Mouse (Mus musculus) stomach, embryonic 15.5 days (tissue): ENCODE results near the gene Ccl1. TPM values are rescaled to one million over a fixed set of nuclear protein-coding genes. Genes with fewer than 3 reads are reported as not detected.

Experiments
- ATAC-seq: fragments of 200-750 bp; cut with Nextera tagmentation; 2 replicates; pipeline ENCODE4 v1.8.0; 2017; ENCODE audit warnings: low read depth, moderate number of reproducible peaks, moderate TSS enrichment; ENCODE audit not compliant: insufficient read depth, low FRiP score
- H3K27ac ChIP-seq: fragments of 300-500 bp; sonication (generic); 2 replicates; pipeline ENCODE4 v1.5.1; 2015; ENCODE audit warnings: mild to moderate bottlenecking, inconsistent platforms
- H3K27me3 ChIP-seq: fragments of 300-500 bp; sonication (generic); replicated peaks from 2 replicates; pipeline ENCODE4 v1.6.1; 2015; ENCODE audit warnings: inconsistent platforms
- H3K36me3 ChIP-seq: fragments of 300-500 bp; sonication (generic); 2 replicates; pipeline ENCODE4 v1.6.1; 2015; ENCODE audit warnings: inconsistent platforms
- H3K4me1 ChIP-seq: fragments of 300-500 bp; sonication (generic); 2 replicates; pipeline ENCODE4 v1.6.1; 2015; ENCODE audit warnings: inconsistent platforms
- H3K4me2 ChIP-seq: fragments of 300-500 bp; sonication (generic); 2 replicates; pipeline ENCODE4 v1.6.1; 2015; ENCODE audit warnings: mild to moderate bottlenecking, inconsistent platforms
- H3K4me3 ChIP-seq: fragments of 300-500 bp; sonication (generic); replicated peaks from 2 replicates; pipeline ENCODE4 v1.5.1; 2015; ENCODE audit warnings: inconsistent platforms
- H3K9ac ChIP-seq: fragments of 300-500 bp; sonication (generic); 2 replicates; pipeline ENCODE4 v1.6.1; 2015; ENCODE audit warnings: inconsistent platforms
- H3K9me3 ChIP-seq: fragments of 300-500 bp; sonication (generic); 2 replicates; pipeline ENCODE4 v1.6.1; 2016; ENCODE audit warnings: inconsistent platforms
- WGBS: fragments of 180-500 bp; shearing (Covaris S2); methylation state at CpG from one replicate; pipeline ENCODE4 v1.1.7; 2015; 5-methylcytosine and 5-hydroxymethylcytosine counted together
- polyA plus RNA-seq: library from polyadenylated mRNA; unstranded; fragments of >200 nt; fragmentation: Nextera tagmentation; extraction: Ambion mirVana; gene quantifications from 2 replicates; pipeline ENCODE4 v1.2.1, GENCODE M21; 2015

Ccl1 gene
- polyA plus RNA-seq, 1 experiment from 2014 or later, result not detected

- Histone ChIP-seq H3K27ac (no peak overlapping the region), H3K9me3 (no peaks in the 10 kb centered on the region), H3K27me3 (no peaks in the 10 kb centered on the region), H3K4me3 (no peak overlapping the region), H3K4me2 (no peak overlapping the region), H3K36me3 (no peaks in the 10 kb centered on the region), H3K4me1 (no peaks in the 10 kb centered on the region), H3K9ac (no peak overlapping the region)
- ATAC-seq, result no peak
- 83% methylated on average over 3 of the region's 3 CpGs for WGBS
Observed at GRCm38 (mm10) chr11:82203706-82204105, 101.8 kb downstream of the Ccl1 start.

GRCm38 (mm10) chr11:82197774-82198173 lies 107.7 kb downstream of the Ccl1 start:
- H3K4me2 ChIP-seq, result no peak overlapping the region
- no peaks in the 10 kb centered on the region for H3K27me3 ChIP-seq
- no peak overlapping the region for H3K4me3 ChIP-seq
- no peak for ATAC-seq
- no peak overlapping the region for H3K9ac ChIP-seq
- 83% methylated on average over 3 of the region's 3 CpGs for WGBS
- H3K36me3 ChIP-seq, result no peaks in the 10 kb centered on the region
- H3K9me3 ChIP-seq, result no peaks in the 10 kb centered on the region
- H3K27ac ChIP-seq, result no peak overlapping the region
- H3K4me1 ChIP-seq, result no peaks in the 10 kb centered on the region

- Histone ChIP-seq H3K4me2 (no peak overlapping the region), H3K27ac (no peak overlapping the region), H3K9ac (no peak overlapping the region), H3K4me3 (no peak overlapping the region), H3K27me3 (no peaks in the 10 kb centered on the region), H3K9me3 (no peaks in the 10 kb centered on the region), H3K4me1 (no peaks in the 10 kb centered on the region), H3K36me3 (no peaks in the 10 kb centered on the region)
- 51% methylated on average over 2 of the region's 2 CpGs for WGBS
- ATAC-seq, result no peak
Observed at GRCm38 (mm10) chr11:82194980-82195379, 110.5 kb downstream of the Ccl1 start.

- H3K27me3 ChIP-seq, result no peaks in the 10 kb centered on the region
- no peak for ATAC-seq
- no peaks in the 10 kb centered on the region for H3K9me3 ChIP-seq
- no peak overlapping the region for H3K4me3 ChIP-seq
- no peaks in the 10 kb centered on the region for H3K36me3 ChIP-seq
- H3K4me2 ChIP-seq, result no peak overlapping the region
- no peak overlapping the region for H3K27ac ChIP-seq
- no peak overlapping the region for H3K9ac ChIP-seq
- no peaks in the 10 kb centered on the region for H3K4me1 ChIP-seq
- 66% methylated on average over 9 of the region's 9 CpGs for WGBS
Observed at GRCm38 (mm10) chr11:82193826-82194225, 111.7 kb downstream of the Ccl1 start.

GRCm38 (mm10) chr11:82189782-82190563 lies 115.5 kb downstream of the Ccl1 start:
- Histone ChIP-seq H3K27me3 (no peaks in the 10 kb centered on the region), H3K4me2 (no peak overlapping the region), H3K9ac (no peak overlapping the region), H3K27ac (no peak overlapping the region), H3K9me3 (no peaks in the 10 kb centered on the region), H3K36me3 (no peaks in the 10 kb centered on the region), H3K4me1 (no peaks in the 10 kb centered on the region), H3K4me3 (no peak overlapping the region)
- WGBS, result 77% methylated on average over 13 of the region's 13 CpGs
- ATAC-seq, result no peak

GRCm38 (mm10) chr11:82185684-82186083 lies 119.8 kb downstream of the Ccl1 start:
- Histone ChIP-seq H3K27me3 (no peaks in the 10 kb centered on the region), H3K4me1 (no peaks in the 10 kb centered on the region), H3K36me3 (no peaks in the 10 kb centered on the region), H3K9me3 (no peaks in the 10 kb centered on the region), H3K4me3 (no peak overlapping the region), H3K9ac (no peak overlapping the region), H3K4me2 (no peak overlapping the region), H3K27ac (no peak overlapping the region)
- no peak for ATAC-seq
- WGBS, result 87% methylated on average over 3 of the region's 3 CpGs

- H3K9ac ChIP-seq, result no peak overlapping the region
Observed at GRCm38 (mm10) chr11:82183281-82183935, 122.1 kb downstream of the Ccl1 start.

GRCm38 (mm10) chr11:82182401-82182800 lies 123.1 kb downstream of the Ccl1 start:
- Histone ChIP-seq H3K27ac (no peak overlapping the region), H3K9me3 (no peaks in the 10 kb centered on the region), H3K9ac (no peak overlapping the region), H3K36me3 (no peaks in the 10 kb centered on the region), H3K4me3 (no peak overlapping the region), H3K4me2 (no peak overlapping the region), H3K4me1 (no peaks in the 10 kb centered on the region), H3K27me3 (peaks cover 13% of the 10 kb centered on the region; the same call in 1 of the 2 replicates)
- WGBS, result 65% methylated on average over 6 of the region's 6 CpGs
- no peak for ATAC-seq

More at GRCm38 (mm10) chr11:82183281-82183935, 122.1 kb downstream of the Ccl1 start:
- H3K4me3 ChIP-seq, result no peak overlapping the region
- H3K27ac ChIP-seq, result no peak overlapping the region
- peaks cover 10% of the 10 kb centered on the region; the same call in 1 of the 2 replicates for H3K27me3 ChIP-seq
- no peaks in the 10 kb centered on the region for H3K4me1 ChIP-seq
- no peaks in the 10 kb centered on the region for H3K9me3 ChIP-seq
- H3K4me2 ChIP-seq, result no peak overlapping the region
- ATAC-seq, result no peak
- 72% methylated on average over 6 of the region's 6 CpGs for WGBS
- H3K36me3 ChIP-seq, result no peaks in the 10 kb centered on the region

- Histone ChIP-seq H3K4me2 (no peak overlapping the region), H3K4me3 (no peak overlapping the region), H3K9ac (no peak overlapping the region), H3K4me1 (no peaks in the 10 kb centered on the region), H3K27me3 (peaks cover 13% of the 10 kb centered on the region; the same call in 1 of the 2 replicates), H3K27ac (no peak overlapping the region), H3K9me3 (no peaks in the 10 kb centered on the region), H3K36me3 (no peaks in the 10 kb centered on the region)
- no peak for ATAC-seq
- WGBS, result 72% methylated on average over 8 of the region's 8 CpGs
Observed at GRCm38 (mm10) chr11:82181331-82181730, 124.2 kb downstream of the Ccl1 start.

- no peak overlapping the region for H3K4me3 ChIP-seq
- peaks cover 13% of the 10 kb centered on the region; the same call in 1 of the 2 replicates for H3K27me3 ChIP-seq
- no peaks in the 10 kb centered on the region for H3K4me1 ChIP-seq
- no peaks in the 10 kb centered on the region for H3K36me3 ChIP-seq
- no peak overlapping the region for H3K27ac ChIP-seq
- no peak overlapping the region for H3K4me2 ChIP-seq
- no peak for ATAC-seq
- no peaks in the 10 kb centered on the region for H3K9me3 ChIP-seq
- no peak overlapping the region for H3K9ac ChIP-seq
- WGBS, result 72% methylated on average over 5 of the region's 5 CpGs
Observed at GRCm38 (mm10) chr11:82178161-82178560, 127.3 kb downstream of the Ccl1 start.

GRCm38 (mm10) chr11:82177711-82178110 lies 127.8 kb downstream of the Ccl1 start:
- no peaks in the 10 kb centered on the region for H3K9me3 ChIP-seq
- no peak for ATAC-seq
- peaks cover 13% of the 10 kb centered on the region; the same call in 1 of the 2 replicates for H3K27me3 ChIP-seq
- H3K27ac ChIP-seq, result no peak overlapping the region
- no peaks in the 10 kb centered on the region for H3K36me3 ChIP-seq
- 30% methylated on average over 5 of the region's 5 CpGs for WGBS
- H3K9ac ChIP-seq, result no peak overlapping the region
- no peaks in the 10 kb centered on the region for H3K4me1 ChIP-seq
- H3K4me3 ChIP-seq, result no peak overlapping the region
- H3K4me2 ChIP-seq, result no peak overlapping the region

- no peak overlapping the region for H3K4me2 ChIP-seq
- H3K27me3 ChIP-seq, result peaks cover 12% of the 10 kb centered on the region; the same call in 1 of the 2 replicates
- ATAC-seq, result no peak
- H3K9ac ChIP-seq, result no peak overlapping the region
- H3K36me3 ChIP-seq, result no peaks in the 10 kb centered on the region
- no peak overlapping the region for H3K4me3 ChIP-seq
- H3K4me1 ChIP-seq, result no peaks in the 10 kb centered on the region
- 36% methylated on average over 3 of the region's 3 CpGs for WGBS
- no peaks in the 10 kb centered on the region for H3K9me3 ChIP-seq
- no peak overlapping the region for H3K27ac ChIP-seq
Observed at GRCm38 (mm10) chr11:82174794-82175193, 130.7 kb downstream of the Ccl1 start.
